Mouse (Mus musculus): ENCODE data around the gene Gnb2. TPM values are rescaled to one million over a fixed set of nuclear protein-coding genes. Genes with fewer than 3 reads are reported as not detected.

The Gnb2 gene
- total RNA-seq (2015) (393 and 449 TPM in 2 replicates), total RNA-seq (2017) (377 and 389 TPM in 2 replicates)

DNA sequence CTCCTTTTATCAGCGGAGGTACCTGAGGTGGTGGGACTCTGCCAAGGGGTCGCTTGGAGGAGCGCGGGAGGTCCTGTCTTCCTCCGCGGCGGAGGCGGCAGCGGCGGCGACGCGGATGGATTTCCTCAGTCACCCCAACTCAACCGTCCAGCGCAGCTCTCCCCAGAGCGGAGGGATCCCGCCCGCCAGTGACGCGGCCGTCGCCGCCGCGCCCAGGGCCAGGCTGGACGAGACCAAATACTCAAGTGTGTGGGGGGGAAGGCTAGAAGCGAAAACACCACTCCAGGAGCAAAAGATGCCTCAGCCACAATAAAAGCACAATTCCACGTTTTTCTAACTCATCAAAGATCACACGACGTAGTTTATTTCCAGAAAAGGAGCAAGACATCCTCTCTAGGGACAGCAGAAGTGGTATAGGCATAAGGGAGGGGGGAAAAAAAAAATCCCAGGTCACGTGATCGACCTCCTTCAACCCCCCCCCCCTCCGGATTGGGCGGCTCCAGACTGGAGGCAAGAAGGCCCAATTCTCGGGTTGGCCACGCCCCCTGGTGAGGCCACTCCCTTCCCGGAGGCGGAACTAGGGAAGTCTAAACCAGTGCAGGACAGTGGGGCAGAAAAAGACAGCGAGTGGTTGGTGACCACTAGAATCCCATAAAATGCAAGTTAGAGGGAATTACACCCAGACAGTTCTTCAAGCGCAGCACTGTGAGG, at the start of gene Gnb2, which contains the start of gene Epo:
Gene Gnb2 (minus strand): TSS at position 394 of the 711 bp plus-strand sequence.
Gene Epo (minus strand): TSS at position 126 of the 711 bp plus-strand sequence.
- peak; percentile 72 for ATAC-seq (ENCODE audit: poor library complexity, severe bottlenecking)

DNA sequence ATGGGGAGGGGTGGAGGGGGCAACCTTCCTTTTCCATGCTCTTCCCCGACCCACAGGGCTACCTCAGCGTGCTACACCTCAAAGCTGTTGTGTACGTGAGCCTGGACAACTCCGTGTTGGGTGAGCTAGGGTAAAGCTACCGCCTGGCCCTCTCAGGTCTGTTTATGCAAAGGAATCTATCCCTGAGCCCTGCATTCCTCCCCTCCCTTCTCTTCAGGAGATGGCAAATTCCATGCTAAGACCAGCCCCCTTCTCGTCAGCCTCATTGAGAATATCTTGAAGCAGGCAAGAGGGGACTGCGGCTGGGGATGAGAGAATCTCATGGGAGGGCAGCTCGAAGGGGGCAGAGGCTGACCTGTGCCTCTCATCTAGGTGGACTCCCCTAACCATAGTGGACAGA, 49.4 kb upstream of the Gnb2 start:
- ATAC-seq (ENCODE audit: poor library complexity, severe bottlenecking), result no peak

DNA sequence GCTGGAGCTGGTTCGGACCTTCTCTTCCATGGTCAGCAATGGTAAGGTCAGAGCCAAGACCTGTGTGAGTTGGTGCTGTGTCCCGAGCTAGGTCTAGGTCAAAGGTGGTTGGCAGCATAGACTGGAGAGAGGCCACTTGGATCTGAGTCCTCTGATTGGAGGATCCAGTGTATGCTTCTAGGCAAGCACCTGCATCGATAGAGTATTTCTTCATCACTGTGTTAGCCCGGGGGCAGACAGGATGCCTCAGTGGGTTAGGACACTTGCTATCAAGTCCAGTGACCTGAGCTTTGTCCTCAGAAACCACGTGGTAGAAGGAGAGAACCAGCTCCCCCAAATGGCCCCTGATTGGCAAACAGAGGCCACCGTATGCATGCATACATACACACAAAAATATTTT, 46.9 kb upstream of the Gnb2 start:
- no peak for ATAC-seq (ENCODE audit: poor library complexity, severe bottlenecking)

- ATAC-seq (ENCODE audit: poor library complexity, severe bottlenecking), result no peak
These were observed 41.2 kb upstream of the Gnb2 start for GRCm38 (mm10) chr5:137574470-137574901.

DNA sequence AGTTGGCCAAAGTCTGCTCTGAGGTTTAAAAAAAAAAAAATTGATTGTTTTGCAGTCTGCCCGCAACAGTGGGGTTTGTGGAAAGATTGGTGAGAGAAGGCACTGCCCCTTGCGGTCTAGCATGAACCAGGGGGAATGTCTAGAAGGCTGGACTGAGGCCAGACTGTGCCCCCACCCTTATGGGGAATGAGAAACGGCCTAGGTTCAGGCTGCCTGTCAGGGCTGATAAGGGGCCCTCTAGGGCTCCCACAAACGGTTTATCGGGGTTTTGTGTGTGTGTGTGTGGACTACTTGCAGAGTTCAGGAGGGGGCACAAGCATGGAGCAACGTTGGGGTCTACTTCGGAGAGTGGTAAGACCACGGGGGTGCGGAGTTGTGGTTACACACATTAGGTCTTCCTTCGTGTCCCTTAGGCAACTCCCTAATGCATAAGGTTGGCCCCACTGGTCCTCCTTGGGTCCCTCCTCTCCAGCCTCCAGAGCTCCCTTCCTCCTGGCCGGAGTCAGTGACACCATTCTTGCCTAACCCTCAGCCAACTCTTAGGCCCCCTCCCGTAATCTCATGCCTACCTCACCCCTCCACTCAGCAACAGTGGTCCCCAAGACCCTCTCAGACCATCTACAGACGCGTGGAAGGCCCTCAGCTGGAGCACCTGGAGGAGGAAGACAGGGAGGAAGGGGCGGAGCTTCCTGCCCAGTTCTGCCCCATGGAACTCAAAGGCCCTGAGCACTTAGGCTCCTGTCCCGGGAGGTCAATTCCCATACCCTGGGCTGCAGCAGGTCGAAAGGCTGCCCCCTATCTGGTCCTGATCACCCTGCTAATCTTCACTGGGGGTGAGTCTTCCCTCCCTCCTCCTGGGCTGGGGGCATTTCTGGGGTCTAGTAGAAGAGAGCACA, 37.6 kb upstream of the Gnb2 start:
- ATAC-seq (ENCODE audit: poor library complexity, severe bottlenecking), result peak; percentile 43

- ATAC-seq (ENCODE audit: poor library complexity, severe bottlenecking), result peak; percentile 3; the same call in 1 of the 2 replicates
These were observed 36.9 kb upstream of the Gnb2 start for GRCm38 (mm10) chr5:137570181-137570580.

DNA sequence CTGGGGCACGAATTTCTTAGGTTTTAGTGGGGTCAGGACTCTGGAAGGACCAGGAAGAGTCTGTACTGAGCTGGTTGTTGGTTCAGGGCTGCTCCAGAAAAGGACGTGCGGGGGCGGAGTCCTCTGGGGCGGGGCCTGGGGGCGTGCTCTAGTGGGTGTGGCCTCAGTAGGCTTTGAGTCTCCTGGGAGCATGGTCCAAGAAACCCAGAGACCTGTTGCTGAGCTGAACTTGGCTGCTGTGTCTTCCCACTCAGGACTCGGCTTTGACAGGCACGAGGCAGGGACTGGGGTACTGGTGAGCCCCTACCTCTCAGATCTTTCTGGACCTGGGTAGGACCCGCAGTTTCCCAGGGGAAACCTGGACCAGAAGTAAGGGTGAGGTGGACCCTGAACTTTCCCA, 36.4 kb upstream of the Gnb2 start, which contains the start of gene Tfr2:
Gene Tfr2 (plus strand): TSS at position 176 of the 400 bp plus-strand sequence.
- ATAC-seq (ENCODE audit: poor library complexity, severe bottlenecking), result peak; percentile 87

GRCm38 (mm10) chr5:137569031-137569430, 35.7 kb upstream of the Gnb2 start:
- no peak for ATAC-seq (ENCODE audit: poor library complexity, severe bottlenecking)

- ATAC-seq (ENCODE audit: poor library complexity, severe bottlenecking), result no peak
These were observed 35.0 kb upstream of the Gnb2 start for GRCm38 (mm10) chr5:137568223-137568798.

- no peak for ATAC-seq (ENCODE audit: poor library complexity, severe bottlenecking)
These were observed 33.1 kb upstream of the Gnb2 start for GRCm38 (mm10) chr5:137566416-137566815.

DNA sequence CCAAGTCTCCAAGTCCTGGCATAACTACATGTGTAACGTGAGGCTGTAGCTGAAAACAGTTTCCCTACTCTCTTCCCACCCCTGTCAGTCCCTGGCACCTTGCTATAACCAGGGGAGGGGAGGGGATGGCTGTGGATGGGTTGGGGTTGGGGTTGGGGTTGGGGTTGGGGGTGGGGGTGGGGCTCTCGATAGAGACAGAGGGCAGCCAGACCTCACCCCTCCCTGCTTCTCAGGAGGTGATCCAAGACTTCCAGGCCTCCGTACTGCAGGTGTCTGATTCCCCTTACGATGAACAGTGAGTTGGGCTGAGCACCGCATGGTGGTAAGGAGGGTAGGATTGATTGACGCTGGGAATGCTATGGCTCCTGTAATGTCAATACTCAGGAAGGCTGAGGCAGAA, 32.4 kb upstream of the Gnb2 start:
- ATAC-seq (ENCODE audit: poor library complexity, severe bottlenecking), result no peak

- no peak for ATAC-seq (ENCODE audit: poor library complexity, severe bottlenecking)
These were observed 29.7 kb upstream of the Gnb2 start for GRCm38 (mm10) chr5:137562965-137563364.

DNA sequence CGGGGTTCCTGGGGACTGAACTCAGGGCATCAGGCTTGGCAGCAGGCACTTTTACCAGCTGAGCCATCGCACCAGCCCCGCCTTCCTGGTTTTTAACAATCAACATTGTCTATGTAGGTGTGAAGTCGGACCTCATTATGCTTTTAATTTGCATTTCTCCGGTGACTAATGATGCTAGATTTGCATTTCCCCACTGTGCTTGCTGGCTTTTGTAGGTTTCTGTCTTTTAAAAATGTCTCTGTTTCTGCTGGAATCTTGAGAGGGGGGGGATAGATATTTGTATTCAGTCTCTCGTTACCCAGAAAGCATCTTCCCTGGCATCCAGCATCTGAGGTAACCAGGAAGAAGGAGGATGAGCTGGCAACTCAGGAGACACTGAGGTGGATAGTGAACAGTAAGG, 28.2 kb upstream of the Gnb2 start:
- no peak for ATAC-seq (ENCODE audit: poor library complexity, severe bottlenecking)

DNA sequence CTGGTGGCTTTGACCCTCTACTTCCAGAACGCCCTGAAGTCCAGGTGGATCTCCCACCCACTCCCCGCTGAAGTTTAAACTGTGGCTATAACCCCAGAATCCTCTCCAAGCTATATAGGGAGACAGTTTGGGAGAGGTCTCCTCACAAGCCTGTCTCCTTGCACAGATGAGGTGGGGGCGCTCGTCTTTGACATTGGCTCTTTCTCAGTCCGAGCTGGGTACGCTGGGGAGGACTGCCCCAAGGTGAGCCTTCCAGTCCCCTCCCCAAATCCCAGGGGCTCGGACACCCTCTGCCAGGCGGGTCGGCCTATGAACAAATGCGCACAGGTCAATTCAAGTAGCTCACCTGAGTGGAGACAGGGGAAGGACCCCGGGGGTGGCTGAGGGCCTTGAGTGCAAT, 20.6 kb upstream of the Gnb2 start:
- ATAC-seq (ENCODE audit: poor library complexity, severe bottlenecking), result no peak

DNA sequence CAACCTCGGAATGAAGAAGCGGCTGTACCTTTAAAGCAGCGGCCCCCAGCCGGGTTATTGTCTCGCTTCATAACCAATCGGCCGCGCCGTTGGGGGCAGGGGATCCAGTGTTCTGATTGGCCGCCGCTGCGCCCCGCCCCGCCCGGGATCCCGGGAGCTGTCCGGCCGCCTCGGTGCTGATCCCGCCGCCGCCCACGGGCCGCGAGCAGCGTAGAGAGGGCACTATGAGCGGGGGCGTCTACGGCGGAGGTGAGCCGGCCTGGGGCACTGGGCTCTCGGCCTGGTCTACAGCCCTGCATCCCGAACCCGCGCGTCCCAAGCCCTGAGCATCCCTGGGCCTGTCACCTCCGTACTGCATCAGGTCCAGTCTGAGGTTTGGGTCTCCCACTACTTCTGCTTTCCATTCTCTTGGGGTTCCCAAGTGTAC, 20.1 kb upstream of the Gnb2 start, which contains the start of gene Actl6b:
Gene Actl6b (plus strand): TSS at position 107 of the 427 bp plus-strand sequence.
- peak; percentile 57 for ATAC-seq (ENCODE audit: poor library complexity, severe bottlenecking)

DNA sequence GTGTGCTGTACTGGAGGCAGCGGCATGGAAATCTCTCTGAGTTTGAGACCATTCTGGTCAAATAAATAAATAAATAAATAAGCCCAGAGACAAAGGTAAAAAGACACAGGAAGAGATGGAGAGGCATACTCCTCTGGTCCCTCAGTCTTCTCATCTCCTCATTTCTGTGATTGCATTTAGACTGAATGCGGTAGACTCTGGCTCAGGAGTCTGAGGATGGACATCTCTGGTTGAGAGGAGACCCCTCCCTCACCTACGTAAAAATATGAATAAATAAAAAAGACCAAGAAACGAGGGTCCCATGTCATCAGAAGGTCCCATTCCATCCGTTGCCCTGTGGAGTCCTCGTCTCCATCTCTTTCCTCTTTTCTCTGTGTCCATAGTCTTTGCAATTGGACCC, 19.7 kb upstream of the Gnb2 start:
- no peak for ATAC-seq (ENCODE audit: poor library complexity, severe bottlenecking)

DNA sequence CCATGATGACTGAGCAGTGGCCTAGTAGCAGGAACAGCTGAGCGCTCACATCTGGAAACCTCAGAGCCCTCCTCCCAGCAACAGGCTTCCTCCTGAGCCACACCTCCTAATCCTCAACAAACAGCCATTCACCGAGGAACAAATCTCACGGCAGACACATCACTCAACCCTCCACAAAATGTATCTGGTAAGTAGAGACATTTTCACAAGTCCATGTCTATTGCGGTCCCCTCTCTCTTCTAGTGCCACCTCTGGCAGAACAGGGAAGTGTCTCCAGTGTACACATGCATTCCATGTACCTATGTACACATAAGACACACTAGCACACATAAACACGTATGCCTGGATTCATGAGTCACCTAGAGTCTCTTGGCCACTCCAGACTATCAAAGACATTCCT, 17.8 kb upstream of the Gnb2 start:
- 0 out of 2 replicates have a peak, but pooled peaks have one; percentile 40 for ATAC-seq (ENCODE audit: poor library complexity, severe bottlenecking)

DNA sequence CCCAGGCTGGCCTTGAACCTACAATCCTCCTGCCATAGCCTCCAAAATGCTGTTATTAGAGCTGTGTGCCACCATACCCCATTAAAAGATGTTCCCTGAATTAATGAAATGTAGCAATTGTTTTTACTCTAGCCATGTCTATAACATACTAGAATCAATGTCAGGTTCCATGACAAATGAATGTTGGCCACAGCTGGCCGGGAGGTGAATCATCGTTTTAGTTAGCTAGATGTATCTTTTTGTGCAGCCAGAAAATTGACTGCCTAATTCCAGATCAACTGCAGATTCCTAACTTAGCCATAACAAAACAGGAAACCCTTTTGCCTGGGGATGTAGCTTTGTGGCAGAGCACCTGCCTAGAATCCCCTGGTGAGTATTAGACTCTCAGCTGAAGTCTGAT, 16.5 kb upstream of the Gnb2 start:
- no peak for ATAC-seq (ENCODE audit: poor library complexity, severe bottlenecking)

- ATAC-seq (ENCODE audit: poor library complexity, severe bottlenecking), result no peak
These were observed 12.3 kb upstream of the Gnb2 start for GRCm38 (mm10) chr5:137545596-137545995.

- no peak for ATAC-seq (ENCODE audit: poor library complexity, severe bottlenecking)
These were observed 11.6 kb upstream of the Gnb2 start for GRCm38 (mm10) chr5:137544926-137545325.

Measured in megakaryocyte, adult 5-6 weeks (primary cell).